Mouse (Mus musculus) hindbrain, postnatal 0 days (tissue): ENCODE results near the gene Fras1. TPM values are rescaled to one million over a fixed set of nuclear protein-coding genes. Genes with fewer than 3 reads are reported as not detected.

ENCODE experiments used
- ATAC-seq: fragments of 200-750 bp; cut with Nextera tagmentation; 2 replicates; pipeline ENCODE4 v1.8.0; 2017; ENCODE audit warnings: mild to moderate bottlenecking, moderate TSS enrichment, moderate library complexity
- DNase-seq: peaks from one replicate; pipeline ENCODE4 v3.0.0-alpha.2; 2015; ENCODE audit warnings: low spot score
- H3K27ac ChIP-seq: fragments of 300-500 bp; sonication (generic); 2 replicates; pipeline ENCODE4 v1.5.1; 2014; ENCODE audit warnings: mild to moderate bottlenecking
- H3K27me3 ChIP-seq: fragments of 300-500 bp; sonication (generic); 2 replicates; pipeline ENCODE4 v1.6.1; 2014; ENCODE audit warnings: low read length, mixed read lengths; ENCODE audit not compliant: insufficient read depth
- H3K36me3 ChIP-seq: fragments of 300-500 bp; sonication (generic); 2 replicates; pipeline ENCODE4 v1.6.1; 2014; ENCODE audit warnings: low read length, mixed read lengths; ENCODE audit not compliant: insufficient read depth
- H3K4me1 ChIP-seq: fragments of 300-500 bp; sonication (generic); 2 replicates; pipeline ENCODE4 v1.6.1; 2014; ENCODE audit warnings: antibody characterized with exemption, low read length, mixed read lengths; ENCODE audit not compliant: insufficient read depth
- H3K4me2 ChIP-seq: fragments of 300-500 bp; sonication (generic); 2 replicates; pipeline ENCODE4 v1.6.1; 2014; ENCODE audit warnings: low read depth, mild to moderate bottlenecking, low read length, moderate library complexity, mixed read lengths
- H3K4me3 ChIP-seq: fragments of 300-500 bp; sonication (generic); 2 replicates; pipeline ENCODE4 v1.5.1; 2014; ENCODE audit warnings: low read length
- H3K9ac ChIP-seq: fragments of 300-500 bp; sonication (generic); replicated peaks from 2 replicates; pipeline ENCODE4 v1.6.1; 2014; ENCODE audit warnings: mild to moderate bottlenecking, low read length, moderate library complexity, mixed read lengths
- H3K9me3 ChIP-seq: fragments of 300-500 bp; sonication (generic); 2 replicates; pipeline ENCODE4 v1.6.1; 2016; ENCODE audit warnings: low read length, mixed read lengths
- CTCF ChIP-seq: IDR thresholded peaks from 2 replicates; pipeline ENCODE4 v1.5.1; 2016; ENCODE audit warnings: antibody characterized with exemption, control low read depth, low read depth
- WGBS: fragments of 180-500 bp; shearing (Covaris S2); extraction: QIAGEN DNeasy Blood & Tissue Kit; methylation state at CpG from one replicate; pipeline ENCODE4 v1.1.7; 2014; 5-methylcytosine and 5-hydroxymethylcytosine counted together
- polyA plus RNA-seq: library from polyadenylated mRNA; unstranded; fragments of >200 nt; fragmentation: Nextera tagmentation; extraction: Ambion mirVana; gene quantifications from 2 replicates; pipeline ENCODE4 v1.2.1, GENCODE M21; 2015
- total RNA-seq: library from RNA; depleted of rRNA; stranded (reverse); fragments of >200 nt; gene quantifications from 2 replicates; pipeline ENCODE4 v1.2.3, GENCODE M21; 2014

Gene Fras1
- total and polyA plus RNA-seq, 2 experiments from 2014 or later: 2.9 to 15.3 TPM

GRCm38 (mm10) chr5:96747195-96747984 lies 373.6 kb downstream of the Fras1 start:
- WGBS: 25% methylated on average over 8 of the region's 8 CpGs
- Histone ChIP-seq H3K4me2 (no peak overlapping the region), H3K4me3 (no peak overlapping the region), H3K36me3 (no peaks in the 10 kb centered on the region; the same call in 1 of the 2 replicates), H3K27ac (no peak overlapping the region), H3K9ac (no peak overlapping the region), H3K27me3 (no peaks in the 10 kb centered on the region), H3K9me3 (no peaks in the 10 kb centered on the region), H3K4me1 (no peaks in the 10 kb centered on the region)
- TF ChIP-seq CTCF: no peak
- peak; percentile 34 for DNase-seq
- ATAC-seq: no peak

- DNase-seq: no peak
- H3K9me3 ChIP-seq: no peaks in the 10 kb centered on the region
- ATAC-seq: no peak
- no peak overlapping the region for H3K9ac ChIP-seq
- TF ChIP-seq CTCF: no peak
- H3K4me2 ChIP-seq: no peak overlapping the region
- H3K27ac ChIP-seq: no peak overlapping the region
- no peaks in the 10 kb centered on the region for H3K27me3 ChIP-seq
- H3K4me3 ChIP-seq: no peak overlapping the region
- 90% methylated on average over 7 of the region's 7 CpGs for WGBS
- no peaks in the 10 kb centered on the region for H3K4me1 ChIP-seq
- H3K36me3 ChIP-seq: no peaks in the 10 kb centered on the region
Observed at GRCm38 (mm10) chr5:96757615-96758014, 383.9 kb downstream of the Fras1 start.

- DNase-seq (no peak), ATAC-seq (no peak)
- Histone ChIP-seq H3K4me2 (no peak overlapping the region), H3K27me3 (no peaks in the 10 kb centered on the region), H3K4me3 (no peak overlapping the region), H3K4me1 (no peaks in the 10 kb centered on the region), H3K9me3 (no peaks in the 10 kb centered on the region), H3K9ac (no peak overlapping the region), H3K36me3 (no peaks in the 10 kb centered on the region), H3K27ac (no peak overlapping the region)
- TF ChIP-seq CTCF: no peak
- WGBS: 89% methylated on average over 1 of the region's 1 CpGs
Observed at GRCm38 (mm10) chr5:96762021-96762420, 388.3 kb downstream of the Fras1 start.

GRCm38 (mm10) chr5:96768846-96769471 lies 395.2 kb downstream of the Fras1 start:
- peak; percentile 91 for TF ChIP-seq CTCF
- WGBS: 62% methylated on average over 10 of the region's 10 CpGs
- DNase-seq (peak; percentile 87), ATAC-seq (peak; percentile 59)
- Histone ChIP-seq H3K36me3 (no peaks in the 10 kb centered on the region), H3K9ac (no peak overlapping the region), H3K9me3 (no peaks in the 10 kb centered on the region), H3K4me2 (no peak overlapping the region), H3K27me3 (no peaks in the 10 kb centered on the region), H3K4me1 (no peaks in the 10 kb centered on the region), H3K4me3 (no peak overlapping the region), H3K27ac (no peak overlapping the region)

GRCm38 (mm10) chr5:96783506-96784288 lies 409.9 kb downstream of the Fras1 start:
- Histone ChIP-seq H3K27ac (no peak overlapping the region), H3K4me2 (no peak overlapping the region), H3K36me3 (no peaks in the 10 kb centered on the region), H3K4me3 (no peak overlapping the region), H3K27me3 (no peaks in the 10 kb centered on the region), H3K9me3 (no peaks in the 10 kb centered on the region), H3K4me1 (no peaks in the 10 kb centered on the region), H3K9ac (no peak overlapping the region)
- no peak for TF ChIP-seq CTCF
- DNase-seq: no peak
- WGBS: 79% methylated on average over 14 of the region's 14 CpGs
- ATAC-seq: no peak

GRCm38 (mm10) chr5:96785096-96785495 lies 411.3 kb downstream of the Fras1 start:
- DNase-seq (peak; percentile 5), ATAC-seq (peak; percentile 47; the same call in 1 of the 2 replicates)
- 53% methylated on average over 5 of the region's 5 CpGs for WGBS
- Histone ChIP-seq H3K9ac (no peak overlapping the region), H3K4me1 (no peaks in the 10 kb centered on the region), H3K9me3 (no peaks in the 10 kb centered on the region), H3K27me3 (no peaks in the 10 kb centered on the region), H3K36me3 (no peaks in the 10 kb centered on the region), H3K27ac (no peak overlapping the region), H3K4me2 (no peak overlapping the region), H3K4me3 (no peak overlapping the region)
- no peak for TF ChIP-seq CTCF
